Comparison of ENCODE assay signal across 9 mouse cellular contexts in genomic region chr2:59417384-59417955, GRCm38 (mm10).
DNase-seq lines count a peak whose midpoint lies in the region; ATAC-seq lines count a peak whose summit lies in the region.
"Had no signal": no experiment of that assay in that cellular context is flagged by ENCODE, and none has a peak within 500 bp of the region (broad histone marks: within the 10 kb centered on the region; RNA-seq: fewer than 3 reads in every experiment).

No protein-coding gene starts in this region.

- H3K27me3 ChIP-seq in kidney, embryonic 15.5 days: no peaks in the 10 kb centered on the region
- no peaks in the 10 kb centered on the region for H3K27me3 ChIP-seq in kidney, embryonic 16.5 days (ENCODE audit: insufficient read depth, low read length)
- no peaks in the 10 kb centered on the region for H3K27me3 ChIP-seq in hindbrain, embryonic 14.5 days (ENCODE audit: control insufficient read depth, insufficient read depth, low read length)
- H3K27me3 ChIP-seq in neural tube, embryonic 14.5 days (ENCODE audit: control insufficient read depth, insufficient read depth, low read length): no peaks in the 10 kb centered on the region

- no peaks in the 10 kb centered on the region for H3K36me3 ChIP-seq in kidney, embryonic 15.5 days
- no peaks in the 10 kb centered on the region for H3K36me3 ChIP-seq in kidney, embryonic 16.5 days (ENCODE audit: insufficient read depth, low read length)
- H3K36me3 ChIP-seq in hindbrain, embryonic 14.5 days (replicated peaks; ENCODE audit: control insufficient read depth, insufficient read depth): no peaks in the 10 kb centered on the region
- H3K36me3 ChIP-seq in neural tube, embryonic 14.5 days (ENCODE audit: control insufficient read depth, insufficient read depth, low read length): no peaks in the 10 kb centered on the region

- peaks cover 7% of the 10 kb centered on the region; the same call in 1 of the 2 replicates for H3K9me3 ChIP-seq in kidney, embryonic 15.5 days (replicated peaks)
- peaks cover 5% of the 10 kb centered on the region; the same call in 1 of the 2 replicates for H3K9me3 ChIP-seq in kidney, embryonic 16.5 days (ENCODE audit: low read length)
- H3K9me3 ChIP-seq in hindbrain, embryonic 14.5 days (ENCODE audit: control insufficient read depth, low read length): 0 out of 2 replicates have a peak, but pooled peaks cover 9% of the 10 kb centered on the region
- H3K9me3 ChIP-seq in neural tube, embryonic 14.5 days (ENCODE audit: control insufficient read depth, low read length): no peaks in the 10 kb centered on the region

- 60% methylated on average over 11 of the region's 11 CpGs for WGBS in kidney, embryonic 15.5 days
- 57% methylated on average over 11 of the region's 11 CpGs for WGBS in kidney, embryonic 16.5 days
- WGBS in hindbrain, embryonic 14.5 days: 65% methylated on average over 11 of the region's 11 CpGs
- 52% methylated on average over 11 of the region's 11 CpGs for WGBS in neural tube, embryonic 14.5 days

- H3K9ac ChIP-seq in kidney, embryonic 15.5 days: no peak overlapping the region
- H3K9ac ChIP-seq in kidney, embryonic 16.5 days (replicated peaks; ENCODE audit: low read length): no peak overlapping the region
- no peak overlapping the region for H3K9ac ChIP-seq in hindbrain, embryonic 14.5 days
- no peak overlapping the region for H3K9ac ChIP-seq in neural tube, embryonic 14.5 days (replicated peaks; ENCODE audit: low read depth, low read length)

- no peak overlapping the region for H3K27ac ChIP-seq in kidney, embryonic 15.5 days
- no peak overlapping the region for H3K27ac ChIP-seq in kidney, embryonic 16.5 days (ENCODE audit: low read length)
- peak overlapping the region; percentile 36; the same call in 1 of the 2 replicates for H3K27ac ChIP-seq in hindbrain, embryonic 14.5 days
- H3K27ac ChIP-seq in neural tube, embryonic 14.5 days (ENCODE audit: low read depth, low read length): no peak overlapping the region

- H3K4me2 ChIP-seq in kidney, embryonic 15.5 days: no peak overlapping the region
- H3K4me2 ChIP-seq in kidney, embryonic 16.5 days (replicated peaks; ENCODE audit: low read depth, low read length): no peak overlapping the region
- no peak overlapping the region for H3K4me2 ChIP-seq in hindbrain, embryonic 14.5 days (replicated peaks)
- H3K4me2 ChIP-seq in neural tube, embryonic 14.5 days (ENCODE audit: low read depth, low read length): no peak overlapping the region

- DNase-seq in embryo, embryonic 11 days: peak; percentile 45
- no peak for DNase-seq in hindbrain, embryonic 14.5 days (ENCODE audit: low spot score)
- no peak for DNase-seq in thymus, postnatal 4 days
- DNase-seq in adrenal gland, adult 8-10 months: no peak
- DNase-seq: kidney, adult 9 months; lung, adult 18-20 months had no signal

- H3K4me1 ChIP-seq in kidney, embryonic 15.5 days: peaks cover 13% of the 10 kb centered on the region
- peaks cover 5% of the 10 kb centered on the region; the same call in 1 of the 2 replicates for H3K4me1 ChIP-seq in kidney, embryonic 16.5 days (ENCODE audit: insufficient read depth, low read length)
- 0 out of 2 replicates have a peak, but pooled peaks cover 13% of the 10 kb centered on the region for H3K4me1 ChIP-seq in hindbrain, embryonic 14.5 days (replicated peaks; ENCODE audit: control insufficient read depth, insufficient read depth, low read length)
- H3K4me1 ChIP-seq in neural tube, embryonic 14.5 days (ENCODE audit: control insufficient read depth, insufficient read depth, low read length): no peaks in the 10 kb centered on the region

- ATAC-seq in kidney, embryonic 15.5 days (replicated peaks; ENCODE audit: low FRiP score): peak; percentile 59; the same call in 1 of the 2 replicates
- no peak for ATAC-seq in kidney, embryonic 16.5 days (ENCODE audit: low FRiP score, low TSS enrichment)
- ATAC-seq in hindbrain, embryonic 14.5 days (ENCODE audit: low FRiP score): peak; percentile 52
- peak; percentile 45; the same call in 1 of the 2 replicates for ATAC-seq in neural tube, embryonic 14.5 days (ENCODE audit: low read depth)

- H3K4me3 ChIP-seq in kidney, embryonic 15.5 days (replicated peaks): no peak overlapping the region
- H3K4me3 ChIP-seq in kidney, embryonic 16.5 days (ENCODE audit: low read length): no peak overlapping the region
- no peak overlapping the region for H3K4me3 ChIP-seq in hindbrain, embryonic 14.5 days (replicated peaks; ENCODE audit: low read length)
- H3K4me3 ChIP-seq in neural tube, embryonic 14.5 days (ENCODE audit: low read depth, low read length): no peak overlapping the region
